Mouse (Mus musculus) adrenal gland, adult 18-20 months (tissue): ENCODE data around the gene Acadvl. TPM values are rescaled to one million over a fixed set of nuclear protein-coding genes. Genes with fewer than 3 reads are reported as not detected.

Experiments used
- microRNA-seq, 2 experiments: library from miRNA; unstranded; fragments of <30 nt; microRNA quantifications; one replicate each; pipeline ENCODE4 v1.2.0; 2021; ENCODE audit warnings: borderline number of aligned reads in 2 of 2
- total RNA-seq, 2 experiments: library from RNA; stranded (reverse); gene quantifications; 1 replicate in 1 of 2; 2 replicates in 1 of 2; pipeline ENCODE4 v1.2.3; 2021

Acadvl gene
- total RNA-seq, 2 experiments from 2014 or later = 522 to 1,041 TPM

Small RNA genes within 50 kb of the gene (microRNA-seq; reads per million reads assigned to microRNA genes)
- gene Gm44349 = 0 reads per million in 2 experiments
- 3,053 to 4,108 reads per million in 2 experiments for gene Mir324

Other genes with a start within 250 kb of the Acadvl start
- 10 to 100 TPM; 48.2 to 71.4 TPM for gene Zbtb4, start 249.5 kb downstream of the Acadvl start, total RNA-seq
- 1 to 10 TPM; 1.3 to 3.9 TPM for gene Chrnb1, start 219.5 kb downstream of the Acadvl start, total RNA-seq
- gene Fgf11, start 213.6 kb downstream of the Acadvl start, total RNA-seq = 10 to 100 TPM in 1 of 2 experiments, 1 to 10 TPM in 1; 3.0 to 13.0 TPM
- under 1 TPM; 0.36 to 0.51 TPM for gene Tmem102, start 209.8 kb downstream of the Acadvl start, total RNA-seq
- gene Gm39566, start 200.1 kb downstream of the Acadvl start, total RNA-seq = not detected
- gene Spem2, start 196.9 kb downstream of the Acadvl start, total RNA-seq = not detected
- gene Spem1, start 193.2 kb downstream of the Acadvl start, total RNA-seq = not detected
- gene Nlgn2, start 177.6 kb downstream of the Acadvl start, total RNA-seq = 10 to 100 TPM; 19.7 to 24.9 TPM
- gene Tmem256, start 176.9 kb downstream of the Acadvl start, total RNA-seq = 100 to 1,000 TPM; 145 TPM
- 10 to 100 TPM; 38.2 to 46.2 TPM for gene Plscr3, start 169.0 kb downstream of the Acadvl start, total RNA-seq
- gene Tnk1, start 156.7 kb downstream of the Acadvl start, total RNA-seq = under 1 TPM in 1 of 2 experiments, not detected in 1; 0.38 TPM
- gene Tmem95, start 137.4 kb downstream of the Acadvl start, total RNA-seq = not detected
- 1 to 10 TPM; 3.6 to 6.0 TPM for gene Kctd11, start 134.0 kb downstream of the Acadvl start, total RNA-seq
- 1 to 10 TPM in 1 of 2 experiments, under 1 TPM in 1; 0.43 to 1.5 TPM for gene Acap1, start 119.9 kb downstream of the Acadvl start, total RNA-seq
- under 1 TPM; 0.29 to 0.86 TPM for gene 2810408A11Rik, start 114.4 kb downstream of the Acadvl start, total RNA-seq
- gene Neurl4, start 114.3 kb downstream of the Acadvl start, total RNA-seq = 10 to 100 TPM; 48.5 to 53.9 TPM
- gene Gps2, start 101.5 kb downstream of the Acadvl start, total RNA-seq = 10 to 100 TPM; 47.3 to 52.4 TPM
- 100 to 1,000 TPM; 579 to 673 TPM for gene Eif5a, start 93.5 kb downstream of the Acadvl start, total RNA-seq
- 10 to 100 TPM; 14.2 to 32.6 TPM for gene Ybx2, start 79.6 kb downstream of the Acadvl start, total RNA-seq
- gene Slc2a4, start 67.2 kb downstream of the Acadvl start, total RNA-seq = 100 to 1,000 TPM in 1 of 2 experiments, 10 to 100 TPM in 1; 70.7 to 200 TPM
- gene Cldn7, start 50.6 kb downstream of the Acadvl start, total RNA-seq = under 1 TPM in 1 of 2 experiments, not detected in 1; 0.66 TPM
- 100 to 1,000 TPM; 114 to 123 TPM for gene Ctdnep1, start 34.3 kb downstream of the Acadvl start, total RNA-seq
- 10 to 100 TPM; 62.7 to 81.3 TPM for gene Elp5, start 32.9 kb downstream of the Acadvl start, total RNA-seq
- 100 to 1,000 TPM; 436 to 473 TPM for gene Gabarap, start 24.3 kb downstream of the Acadvl start, total RNA-seq
- 10 to 100 TPM; 51.5 to 57.5 TPM for gene Phf23, start 19.6 kb downstream of the Acadvl start, total RNA-seq
- gene Dvl2, start 14.8 kb downstream of the Acadvl start, total RNA-seq = 10 to 100 TPM; 13.8 to 14.9 TPM
- 10 to 100 TPM; 24.6 to 33.0 TPM for gene Dlg4, start 1.5 kb upstream of the Acadvl start, total RNA-seq
- under 1 TPM in 1 of 2 experiments, not detected in 1; 0.50 TPM for gene Asgr1, start 38.7 kb upstream of the Acadvl start, total RNA-seq
- 1 to 10 TPM in 1 of 2 experiments, under 1 TPM in 1; 0.83 to 2.5 TPM for gene Asgr2, start 77.2 kb upstream of the Acadvl start, total RNA-seq
- 1 to 10 TPM; 3.8 to 9.2 TPM for gene Mgl2, start 114.9 kb upstream of the Acadvl start, total RNA-seq
- gene Clec10a, start 140.8 kb upstream of the Acadvl start, total RNA-seq = 1 to 10 TPM; 2.5 to 9.2 TPM
- 1 to 10 TPM in 1 of 2 experiments, under 1 TPM in 1; 0.53 to 1.1 TPM for gene Slc16a11, start 197.3 kb upstream of the Acadvl start, total RNA-seq
- 1 to 10 TPM; 2.4 to 2.9 TPM for gene Slc16a13, start 205.7 kb upstream of the Acadvl start, total RNA-seq
- gene Bcl6b, start 214.4 kb upstream of the Acadvl start, total RNA-seq = 10 to 100 TPM in 1 of 2 experiments, 1 to 10 TPM in 1; 7.4 to 22.5 TPM
- 10 to 100 TPM; 33.7 to 37.3 TPM for gene 0610010K14Rik, start 222.5 kb upstream of the Acadvl start, total RNA-seq
- 1 to 10 TPM; 4.3 to 5.3 TPM for gene Gm21988, start 224.4 kb upstream of the Acadvl start, total RNA-seq
- gene Rnasek, start 224.4 kb upstream of the Acadvl start, total RNA-seq = 100 to 1,000 TPM; 179 to 279 TPM
- gene Alox12, start 239.9 kb upstream of the Acadvl start, total RNA-seq = 1 to 10 TPM in 1 of 2 experiments, under 1 TPM in 1; 0.96 to 1.1 TPM